Mouse (Mus musculus) ES-Bruce4 (cell line): ENCODE data around the gene Actl7a.

ENCODE experiments used
- CTCF ChIP-seq: IDR thresholded peaks from one replicate; pipeline ENCODE4 v1.8.1; 2011; ENCODE audit warnings: low read depth, low read length
- EP300 ChIP-seq: IDR thresholded peaks from 2 replicates; pipeline ENCODE4 v1.6.1; 2011; ENCODE audit warnings: low read depth, low read length; ENCODE audit not compliant: insufficient read depth

DNA sequence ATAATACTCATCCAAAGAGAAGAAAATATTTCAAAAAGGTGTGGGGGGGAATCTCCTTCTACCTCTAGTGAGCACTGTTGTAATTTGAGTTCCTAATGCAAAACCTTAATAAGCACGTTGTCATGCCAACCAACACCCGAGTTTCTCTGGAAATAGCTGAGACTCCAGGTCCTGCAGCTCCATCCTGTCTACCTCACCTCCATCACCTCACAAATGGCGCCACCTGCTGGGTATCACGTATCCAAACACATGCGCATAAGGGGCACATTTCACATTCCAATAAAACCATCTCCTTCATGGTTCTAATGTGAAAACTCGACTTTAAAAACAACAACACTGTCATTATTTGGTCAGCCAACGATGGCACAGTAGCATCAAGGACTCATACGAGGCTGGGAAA, 17.4 kb upstream of the Actl7a start:
- TF ChIP-seq CTCF (peak; percentile 77), EP300 (no peak)
